Mouse (Mus musculus) 416B (cell line): ENCODE data around the gene Ifitm5.
"Not testable (repeated sequence)": the region's sequence is repeated elsewhere in the genome, so short reads cannot be mapped to it uniquely, and the experiment has no call there.

Source experiments
- DNase-seq: peaks from one replicate; pipeline ENCODE4 v3.0.0; 2011; ENCODE audit warnings: low read depth

Gene Ifitm5

GRCm38 (mm10) chr7:140949824-140950530, at the start of gene Ifitm5:
TSS of gene Ifitm5 (minus strand) at chr7:140950291.
- DNase-seq = no peak

DNA sequence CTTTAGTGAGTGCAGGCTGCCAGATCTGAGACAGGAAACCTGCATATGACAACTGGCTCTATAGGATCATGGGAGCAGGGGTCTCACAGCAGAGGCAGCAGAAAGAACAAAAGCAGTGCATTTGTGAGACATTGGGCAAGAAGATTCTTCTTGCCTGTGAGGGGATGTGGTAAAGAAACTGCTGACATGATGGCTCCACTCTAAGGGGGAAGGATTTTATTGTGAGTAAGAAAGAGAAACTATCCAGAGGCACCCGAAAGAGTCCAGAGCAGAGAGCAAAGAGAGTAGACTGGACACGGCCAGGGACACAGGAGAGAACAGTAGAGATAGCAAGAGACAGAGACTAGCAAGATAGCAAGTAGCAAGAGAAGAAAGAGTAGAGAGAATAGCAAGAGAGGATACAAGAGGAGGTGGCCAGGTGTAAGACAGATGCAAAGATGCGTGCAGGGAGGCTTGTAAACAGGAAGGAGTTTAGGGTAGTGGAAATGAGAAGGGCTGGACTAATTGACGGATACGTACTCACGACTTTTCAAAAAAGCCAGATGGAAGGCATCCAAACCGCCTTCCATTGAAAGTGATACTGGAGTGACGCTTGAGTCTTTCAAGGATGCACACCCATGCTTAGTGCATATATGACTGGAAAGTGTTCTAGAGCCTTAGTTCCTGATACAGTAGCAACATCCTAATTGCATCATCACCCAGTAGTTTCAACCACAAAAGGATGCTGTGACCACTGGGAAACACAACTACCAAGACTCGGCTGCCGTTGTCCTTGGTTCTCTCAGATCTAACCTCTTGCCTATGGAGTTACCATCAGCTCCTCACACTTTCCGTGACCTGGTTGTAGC, 49.0 kb upstream of the Ifitm5 start:
- peak; percentile 94 for DNase-seq

DNA sequence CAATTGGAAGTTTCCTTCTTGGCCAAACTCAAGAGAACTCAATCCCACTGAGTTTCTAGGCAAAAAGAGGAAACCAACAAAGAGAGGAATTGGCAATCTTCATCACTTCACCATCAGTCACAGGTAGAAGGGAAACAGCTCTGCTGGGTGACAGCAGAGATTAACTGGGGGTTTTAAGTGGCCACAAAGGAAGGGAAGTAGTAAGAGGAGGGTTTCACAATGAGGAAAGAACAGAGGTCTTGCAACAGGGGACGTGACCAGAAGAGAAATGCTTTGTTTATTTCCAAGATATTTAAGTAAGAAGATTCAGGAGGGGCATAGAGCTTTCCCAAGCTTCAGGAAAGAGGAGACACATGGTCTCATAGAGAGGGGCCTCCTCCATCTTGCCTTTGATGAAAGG, 47.7 kb upstream of the Ifitm5 start:
- DNase-seq = peak; percentile 87

DNA sequence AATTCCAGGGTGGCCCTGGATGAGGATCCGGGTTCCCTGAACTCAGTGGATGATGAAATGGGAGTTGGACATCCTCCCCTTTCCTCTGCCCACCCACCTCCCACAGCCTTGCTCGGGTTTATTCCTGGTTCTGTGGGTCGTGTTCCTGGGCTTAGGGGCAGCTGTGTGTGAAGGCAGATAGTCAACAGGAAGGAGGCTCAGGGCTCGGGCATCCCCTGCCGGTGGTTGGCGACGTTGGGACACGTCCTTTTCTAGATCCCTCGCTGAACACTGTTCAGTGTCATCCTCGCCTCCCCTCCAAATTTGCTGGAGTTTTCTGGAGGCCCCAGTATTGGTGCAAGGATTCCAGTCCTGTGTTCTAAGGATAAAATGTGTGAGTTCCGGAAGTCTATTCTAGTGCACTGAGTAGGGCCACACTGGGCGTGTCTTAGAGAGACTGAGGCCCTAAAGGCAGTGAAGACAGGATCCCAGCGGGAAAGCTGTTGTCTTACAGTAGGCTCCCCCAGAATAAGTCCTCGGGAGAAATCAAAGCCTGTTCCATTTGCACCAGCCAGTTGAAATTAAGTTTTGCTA, 41.1 kb upstream of the Ifitm5 start:
- DNase-seq = peak; percentile 82

- DNase-seq = peak; percentile 90
Measured at GRCm38 (mm10) chr7:140990622-140991021, 40.5 kb upstream of the Ifitm5 start.

DNA sequence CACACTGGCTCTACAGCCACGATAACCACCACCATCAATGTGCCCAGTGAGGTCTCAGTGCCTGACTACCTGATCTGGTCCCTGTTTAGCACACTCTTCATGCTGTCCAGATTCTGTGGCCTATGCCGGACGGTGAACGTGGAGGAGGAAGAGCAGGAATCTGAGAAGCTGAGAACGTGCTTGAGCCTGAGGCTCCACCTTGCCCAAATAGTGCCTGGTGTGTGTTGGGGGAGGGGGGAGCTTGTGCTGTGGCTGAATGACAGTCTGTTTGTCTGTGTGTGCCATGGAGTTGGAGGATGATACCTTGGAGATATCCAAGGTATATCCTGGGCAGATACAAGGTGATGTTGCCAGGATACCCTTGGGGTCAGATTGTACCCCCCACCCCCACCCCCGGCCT, 40.1 kb upstream of the Ifitm5 start:
- peak; percentile 75 for DNase-seq

DNA sequence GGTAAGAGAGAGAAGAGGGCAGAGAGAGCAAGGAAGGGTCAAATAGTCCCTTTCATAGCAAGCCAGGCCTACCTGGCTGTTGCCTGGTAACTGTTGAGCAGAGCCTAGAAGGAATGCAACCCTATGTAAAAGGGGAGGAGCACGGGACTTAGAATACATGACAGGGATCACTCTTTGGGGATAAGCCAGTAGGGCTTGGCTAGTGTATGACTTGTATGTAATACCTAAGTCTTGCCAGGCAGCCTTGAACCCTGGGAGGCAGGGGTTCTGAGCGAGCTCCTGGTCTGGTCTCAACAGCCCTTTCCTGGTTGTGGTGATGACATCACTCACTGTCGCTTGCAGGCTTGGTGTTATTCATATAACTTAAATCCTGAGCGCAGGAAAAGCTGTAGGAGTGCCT, 38.9 kb upstream of the Ifitm5 start:
- peak; percentile 58 for DNase-seq

DNA sequence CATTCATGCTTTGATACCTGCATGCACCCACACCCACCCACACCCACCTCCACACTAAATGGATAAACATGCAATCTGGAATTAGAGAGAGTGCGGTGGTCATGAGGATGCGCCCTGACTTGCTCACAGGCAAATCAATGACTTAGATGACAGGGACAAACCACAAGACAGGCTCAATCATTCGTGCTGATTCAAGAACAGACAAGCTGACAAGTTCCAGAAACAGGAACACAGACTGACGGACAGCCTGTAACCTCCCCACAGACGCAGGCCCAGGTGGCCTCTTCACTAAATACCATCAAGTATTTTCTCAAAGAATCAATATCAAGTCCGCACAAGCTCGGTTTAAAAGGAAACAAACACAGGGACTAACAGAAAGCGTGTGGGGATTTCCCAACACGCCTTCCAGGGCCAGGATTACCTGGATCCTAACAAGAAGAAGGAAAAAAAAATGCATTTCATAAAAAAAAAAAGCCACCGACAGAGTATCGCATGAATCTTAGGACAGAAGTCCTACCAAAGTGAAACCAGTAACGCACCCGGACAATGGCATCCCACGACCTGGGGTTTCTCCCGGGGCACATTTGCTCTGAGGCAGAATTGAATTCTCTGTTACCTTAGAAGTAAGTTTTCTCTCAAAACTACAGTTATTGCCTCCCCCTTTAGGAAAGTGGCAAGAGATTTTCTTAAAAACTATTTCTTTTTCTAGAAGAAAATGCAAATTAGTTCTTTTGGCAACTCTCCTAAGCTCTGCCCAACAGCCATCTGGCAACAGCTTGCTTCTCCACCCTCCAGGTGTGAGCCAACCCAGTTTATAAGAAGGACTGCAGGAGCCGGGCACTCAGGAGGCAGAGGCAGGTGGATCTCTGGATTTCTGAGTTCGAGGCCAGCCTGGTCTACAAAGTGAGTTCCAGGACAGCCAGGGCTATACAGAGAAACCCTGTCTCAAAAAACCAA, 37.4 kb upstream of the Ifitm5 start:
- no peak for DNase-seq

DNA sequence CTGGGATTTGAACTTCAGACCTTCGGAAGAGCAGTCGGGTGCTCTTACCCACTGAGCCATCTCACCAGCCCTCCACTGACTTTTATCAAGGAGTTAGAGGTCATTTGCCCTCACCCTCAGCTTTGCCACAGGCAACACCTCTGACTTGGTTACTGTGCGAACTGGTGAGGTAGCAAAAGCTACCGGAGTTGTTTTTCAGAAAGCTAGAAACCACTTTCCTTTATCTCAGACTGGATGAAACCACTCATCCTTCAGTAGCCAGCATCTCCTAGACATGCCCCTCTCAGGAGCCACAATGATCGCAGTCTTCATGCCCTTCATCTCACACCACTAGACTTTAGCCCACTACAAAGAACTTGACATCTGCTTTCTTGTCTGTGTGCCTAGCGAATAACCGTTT, 32.9 kb upstream of the Ifitm5 start:
- DNase-seq = no peak

- peak; percentile 98 for DNase-seq
Measured at GRCm38 (mm10) chr7:140981704-140982103, 31.6 kb upstream of the Ifitm5 start.

DNA sequence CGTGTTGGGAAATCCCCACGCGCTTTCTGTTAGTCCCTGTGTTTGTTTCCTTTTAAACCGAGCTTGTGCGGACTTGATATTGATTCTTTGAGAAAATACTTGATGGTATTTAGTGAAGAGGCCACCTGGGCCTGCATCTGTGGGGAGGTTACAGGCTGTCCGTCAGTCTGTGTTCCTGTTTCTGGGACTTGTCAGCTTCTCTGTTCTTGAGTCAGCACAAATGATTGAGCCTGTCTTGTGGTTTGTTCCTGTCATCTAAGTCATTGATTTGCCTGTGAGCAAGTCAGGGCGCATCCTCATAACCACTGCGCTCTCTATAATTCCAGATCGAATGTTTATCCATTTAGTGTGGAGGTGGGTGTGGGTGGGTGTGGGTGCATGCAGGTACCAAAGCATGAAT, 26.6 kb upstream of the Ifitm5 start:
- DNase-seq = not testable (repeated sequence)

- DNase-seq = no peak
Measured at GRCm38 (mm10) chr7:140975465-140975864, 25.4 kb upstream of the Ifitm5 start.

DNA sequence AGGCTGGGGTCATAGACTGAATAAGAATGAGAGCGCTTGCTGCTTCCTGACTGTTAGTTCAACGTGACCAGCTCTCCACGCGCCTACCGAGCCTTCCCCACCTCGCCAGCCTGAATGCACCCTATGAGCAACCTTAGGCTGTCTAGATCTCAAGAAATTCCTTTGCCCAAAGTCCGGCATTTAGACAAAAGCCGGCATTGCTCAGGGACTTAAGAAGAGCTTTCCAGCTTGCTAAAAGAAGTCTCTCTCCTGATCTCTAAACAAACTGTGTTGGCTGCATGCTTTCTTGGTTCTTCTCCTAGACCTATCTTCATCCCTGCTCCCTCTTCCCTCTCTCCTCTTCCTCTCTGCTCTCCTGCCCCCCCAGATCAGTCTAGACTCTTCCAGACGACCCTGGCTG, 24.8 kb upstream of the Ifitm5 start:
- DNase-seq = no peak

- no peak for DNase-seq
Measured at GRCm38 (mm10) chr7:140973396-140974165, 23.5 kb upstream of the Ifitm5 start.

- no peak for DNase-seq
Measured at GRCm38 (mm10) chr7:140971479-140972171, 21.5 kb upstream of the Ifitm5 start.

DNA sequence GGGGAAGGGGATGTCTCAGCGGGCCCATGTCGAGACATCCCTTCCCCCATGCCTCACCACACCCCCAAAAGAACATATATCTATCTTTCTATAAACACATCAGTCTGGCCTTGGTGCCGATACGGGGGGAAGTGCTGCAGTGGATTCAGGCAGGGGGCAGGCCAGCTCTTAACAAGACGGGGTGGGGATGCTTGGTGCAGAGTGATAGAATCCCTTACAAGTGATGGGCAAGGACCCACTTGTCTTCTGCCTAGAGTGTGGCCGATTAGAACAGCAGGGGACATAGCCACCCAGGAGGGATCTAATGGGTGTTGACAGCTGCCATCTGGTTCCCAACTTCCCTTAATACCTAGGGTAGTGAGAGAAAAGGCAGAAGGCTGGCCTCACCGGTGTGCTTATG, 20.8 kb upstream of the Ifitm5 start:
- DNase-seq = no peak

GRCm38 (mm10) chr7:140968710-140969109, 18.6 kb upstream of the Ifitm5 start:
- not testable (repeated sequence) for DNase-seq

- peak; percentile 79 for DNase-seq
Measured at GRCm38 (mm10) chr7:140967862-140968591, 17.9 kb upstream of the Ifitm5 start.

DNA sequence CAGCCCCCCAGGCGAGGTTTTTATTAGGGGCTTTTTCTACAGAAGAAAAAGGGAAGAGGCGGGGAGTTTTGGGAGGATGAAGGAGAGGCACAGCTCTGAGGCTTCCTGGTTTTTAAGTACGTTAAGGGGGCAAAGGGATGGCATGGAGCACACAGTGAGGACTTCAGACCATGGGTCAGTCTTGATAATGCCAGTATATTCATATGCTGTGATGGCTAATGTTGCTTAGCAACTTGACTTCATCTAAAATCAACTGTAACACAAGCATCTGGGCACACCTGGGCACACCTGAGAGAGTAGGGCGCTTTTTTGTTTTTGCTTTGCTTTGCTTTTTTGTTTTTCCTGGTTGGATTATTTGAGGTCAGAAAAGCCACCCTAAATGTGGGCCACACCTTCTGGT, 16.8 kb upstream of the Ifitm5 start, which contains the start of gene Ifitm1:
TSS of gene Ifitm1 (plus strand) at position 301 of the 400 bp plus-strand sequence.
- DNase-seq = no peak

- no peak for DNase-seq
Measured at GRCm38 (mm10) chr7:140962733-140963132, 12.6 kb upstream of the Ifitm5 start.
